Mouse (Mus musculus) thymus, postnatal 10 days (tissue): ENCODE results near the gene Sh2d3c.

Source experiments
- DNase-seq, 2 experiments: peaks; one replicate each; pipeline ENCODE4 v3.0.0; 2021; ENCODE audit warnings: low spot score in 2 of 2

Gene Sh2d3c

GRCm38 (mm10) chr2:32699680-32700079 lies 21.2 kb upstream of the Sh2d3c start:
- DNase-seq: no peak

DNA sequence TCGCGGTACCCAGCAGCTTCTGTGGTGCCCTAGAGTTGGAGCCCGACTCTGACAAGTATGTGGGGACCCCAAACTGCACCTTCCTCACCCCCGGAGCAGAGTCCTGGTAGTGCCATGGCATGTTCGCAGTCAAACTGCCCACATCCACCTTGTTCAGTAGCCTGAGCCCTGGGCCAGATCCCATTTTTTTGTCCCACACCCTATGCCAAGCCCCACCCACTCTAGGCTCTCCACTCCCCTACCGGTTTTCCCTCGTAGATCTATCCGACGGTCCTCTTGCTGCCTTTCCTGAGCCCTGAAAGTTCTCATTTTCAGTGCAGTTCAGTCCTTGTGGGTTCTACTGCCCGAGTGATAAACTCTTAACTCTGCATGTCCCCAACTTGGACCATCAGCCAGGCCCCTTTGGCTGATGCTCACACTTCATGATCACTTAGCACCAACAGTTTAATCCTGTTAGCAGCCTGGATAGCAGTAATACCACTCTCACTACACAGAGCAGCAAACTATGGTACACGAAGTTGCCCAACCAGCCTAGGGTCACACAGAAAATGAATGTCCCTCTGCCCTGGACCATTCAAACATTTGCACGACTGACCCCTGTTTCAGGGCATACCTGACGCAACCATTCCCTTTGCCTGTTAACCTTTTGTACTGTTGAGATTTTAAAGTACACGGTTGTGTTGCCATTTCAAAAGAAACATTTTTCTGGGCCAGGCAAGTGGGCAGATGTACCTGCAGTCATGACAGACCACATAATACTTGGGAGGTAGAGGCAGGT lies 19.7 kb upstream of the Sh2d3c start:
- DNase-seq: no peak

- DNase-seq: no peak
Measured at GRCm38 (mm10) chr2:32703046-32703445, 17.8 kb upstream of the Sh2d3c start.

DNA sequence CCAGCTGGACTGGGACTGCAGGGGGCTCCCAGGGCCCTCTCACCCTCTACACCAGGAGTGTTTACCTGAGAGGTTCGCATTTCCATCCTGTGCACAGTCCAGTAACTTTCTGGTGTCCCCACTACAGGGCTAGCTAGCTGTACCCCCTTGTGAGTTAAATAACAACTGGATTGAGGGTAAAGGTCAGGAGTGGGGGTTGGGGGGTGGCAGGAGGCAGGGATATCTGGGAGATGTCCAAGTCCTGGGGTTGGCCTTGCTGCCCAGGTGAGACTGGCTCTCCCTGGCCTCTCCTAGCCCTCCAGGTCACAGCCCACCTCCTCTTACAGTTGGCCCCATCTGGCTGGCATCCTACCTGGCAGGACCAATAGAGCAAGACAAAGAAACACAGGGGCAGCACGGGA lies 16.8 kb upstream of the Sh2d3c start, which contains the start of gene Fpgs:
Gene Fpgs, minus strand, starts transcription at position 125 of the 401 bp plus-strand sequence.
- DNase-seq: no peak

DNA sequence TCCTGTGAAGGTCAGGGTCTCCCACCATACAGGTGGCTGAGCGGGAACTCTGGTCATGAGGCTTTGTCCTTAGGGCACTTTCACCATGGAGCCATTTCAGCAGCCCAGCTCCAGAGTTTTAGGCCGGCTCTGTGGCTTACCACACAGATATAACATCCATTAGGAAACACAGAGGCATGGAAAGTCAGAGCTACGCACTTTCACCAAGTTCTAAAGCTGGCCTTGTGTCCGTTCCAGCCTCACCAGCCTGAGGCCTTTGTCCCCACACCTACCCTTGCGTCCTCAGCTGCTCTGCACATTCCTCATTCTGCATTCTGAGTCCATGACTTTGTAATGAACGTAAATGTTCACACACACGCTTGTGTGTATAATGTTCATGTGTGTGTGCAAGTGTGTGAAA lies 15.8 kb upstream of the Sh2d3c start:
- DNase-seq: no peak

DNA sequence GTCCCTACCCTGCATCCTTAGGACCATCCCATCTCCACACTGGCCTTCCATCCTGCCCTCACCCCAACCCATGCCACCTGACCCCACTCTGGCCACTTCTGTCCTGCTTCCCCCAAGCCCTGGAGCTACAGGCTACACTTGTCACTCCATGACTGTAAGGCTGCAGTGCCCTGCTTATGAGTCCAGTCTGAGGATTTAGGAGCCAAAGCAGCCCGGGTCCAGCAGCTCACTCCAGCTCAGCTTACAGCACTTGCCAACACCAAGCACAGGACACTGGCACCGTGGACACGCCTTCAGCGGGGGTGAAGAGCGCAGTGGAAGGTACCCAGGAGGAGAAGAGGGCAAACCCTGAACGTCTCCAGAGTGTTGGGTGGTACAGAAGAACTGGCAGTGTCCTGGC lies 13.9 kb upstream of the Sh2d3c start:
- DNase-seq: no peak

GRCm38 (mm10) chr2:32708643-32709042 lies 12.2 kb upstream of the Sh2d3c start:
- DNase-seq: peak; percentile 50 to 88

GRCm38 (mm10) chr2:32709521-32710137 lies 11.2 kb upstream of the Sh2d3c start:
- DNase-seq: no peak

DNA sequence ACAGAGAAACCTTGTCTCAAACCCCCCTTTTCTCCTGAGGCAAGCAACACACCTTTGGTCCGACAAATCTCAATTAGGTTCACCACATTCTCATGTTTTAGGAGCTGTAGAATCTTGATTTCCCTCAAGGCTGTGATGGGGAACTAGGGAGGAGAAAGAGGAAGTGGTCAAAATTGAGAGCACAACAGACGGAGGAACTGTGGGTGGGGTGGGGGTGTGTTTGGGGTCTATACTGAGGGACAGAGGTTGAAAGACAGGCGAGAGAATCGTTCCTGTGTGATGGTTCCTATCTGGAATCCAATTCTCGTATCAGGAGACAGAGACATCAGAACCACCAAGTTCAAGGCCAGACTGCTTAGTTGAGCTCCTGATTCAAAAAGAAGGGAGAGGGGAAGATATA lies 10.4 kb upstream of the Sh2d3c start:
- DNase-seq: no peak

DNA sequence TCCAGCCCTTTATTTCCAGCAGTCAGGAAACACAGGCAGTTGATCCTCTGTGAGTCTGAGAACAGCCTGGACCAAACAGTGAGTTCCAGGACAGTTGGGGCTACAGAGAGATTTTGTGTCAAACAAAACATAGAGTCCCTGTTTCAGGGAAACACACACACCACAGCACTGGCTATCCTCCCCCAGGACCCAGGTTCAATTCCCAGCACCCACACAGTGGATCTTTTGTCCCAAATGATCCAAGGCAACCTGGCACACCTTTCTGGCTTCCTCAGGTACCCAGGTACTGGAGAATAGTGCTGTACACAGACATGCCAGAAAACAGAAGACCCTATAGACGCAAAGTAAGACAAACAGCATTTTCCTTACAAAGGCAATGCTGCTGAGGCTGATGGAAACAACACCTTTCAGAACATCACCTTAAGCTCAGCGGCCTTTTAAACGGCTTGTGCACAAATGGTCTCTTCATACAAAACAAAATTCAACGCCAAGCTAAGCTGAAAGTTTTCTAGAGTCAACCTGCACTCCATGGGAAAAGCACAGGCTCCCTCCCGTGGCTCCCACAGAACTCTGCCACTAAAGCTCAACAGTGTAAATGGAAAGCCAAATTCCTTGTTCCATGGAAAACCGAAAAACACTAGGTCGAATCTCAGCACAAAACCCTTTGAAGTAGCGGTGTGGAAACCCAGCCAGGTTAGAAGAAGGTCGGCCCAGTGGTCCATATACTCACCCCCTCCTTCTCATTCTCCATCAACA lies 9.4 kb upstream of the Sh2d3c start:
- no peak for DNase-seq

DNA sequence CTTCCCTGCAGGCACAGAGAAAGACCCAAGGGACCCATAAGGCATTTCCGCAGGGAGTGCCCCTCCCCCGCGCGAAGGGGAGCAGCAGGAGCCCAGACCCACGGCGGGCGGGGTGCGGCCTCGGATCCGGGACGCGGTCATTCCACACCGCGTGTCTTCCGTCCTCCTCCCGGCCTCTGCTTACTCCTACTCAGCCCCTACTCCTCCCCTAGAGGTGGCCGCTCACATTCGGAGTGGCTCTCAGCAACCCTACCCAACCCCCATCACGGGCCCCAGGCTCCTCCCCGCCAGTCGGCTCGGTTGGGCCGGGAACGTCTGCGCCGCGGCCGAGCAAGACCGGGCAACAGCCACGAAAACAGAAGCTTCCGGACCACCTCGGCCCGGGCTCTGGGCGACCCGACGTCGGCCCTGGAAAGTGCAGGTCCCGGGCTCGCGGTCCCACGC lies 8.7 kb upstream of the Sh2d3c start:
- DNase-seq: peak; percentile 65 to 68

- peak; percentile 93 to 95 for DNase-seq
Measured at GRCm38 (mm10) chr2:32712586-32712933, 8.3 kb upstream of the Sh2d3c start.

DNA sequence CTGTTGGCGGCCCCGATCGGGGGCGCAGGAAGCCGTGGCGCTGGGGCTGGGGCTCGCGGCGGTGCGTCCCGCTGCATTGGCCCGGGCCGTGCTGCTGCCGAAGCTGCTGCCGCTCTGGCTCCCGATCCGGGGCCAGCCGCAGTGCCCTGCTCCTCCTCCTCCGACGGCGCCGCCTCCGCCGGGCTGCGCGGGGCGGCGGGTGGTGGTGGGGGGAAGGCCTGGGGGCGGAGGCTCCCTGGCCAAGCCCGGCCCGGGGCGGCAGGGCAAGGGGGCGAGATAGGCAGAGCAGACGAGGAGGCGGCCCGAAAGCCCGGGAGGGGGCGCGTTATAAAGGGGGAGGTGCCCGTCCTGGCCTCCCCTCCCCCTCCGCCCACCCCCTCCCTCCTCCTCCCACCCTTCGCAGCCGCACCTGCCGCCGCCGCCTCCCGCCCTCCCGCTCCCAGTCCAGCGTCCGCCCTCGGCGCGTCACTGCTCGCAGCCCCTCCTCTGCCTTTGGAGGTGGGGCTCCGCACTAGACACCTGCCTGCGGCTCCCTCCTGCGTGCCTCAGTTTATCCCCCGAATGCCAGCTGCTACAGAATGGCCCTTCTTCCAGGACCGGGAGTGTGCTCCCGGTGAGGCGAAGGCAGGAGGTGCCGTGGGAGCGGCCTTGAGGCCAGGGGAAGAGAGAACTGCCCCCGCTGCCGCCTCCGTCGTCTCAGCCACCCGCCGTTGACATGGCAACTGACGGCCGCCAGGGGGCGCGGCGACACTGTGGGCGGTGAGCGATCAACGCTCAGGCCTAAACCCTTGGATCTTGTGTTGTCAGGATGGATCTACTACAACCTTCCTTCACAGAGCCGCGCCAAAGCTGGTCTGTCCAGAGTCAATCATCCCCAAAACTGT lies 7.7 kb upstream of the Sh2d3c start, which contains the start of gene Cdk9:
Gene Cdk9, minus strand, starts transcription at position 143 of the 884 bp plus-strand sequence.
- DNase-seq: peak; percentile 94 to 95

- peak in 1 of 2 experiments; percentile 27 for DNase-seq
Measured at GRCm38 (mm10) chr2:32714117-32714986, 6.5 kb upstream of the Sh2d3c start.

GRCm38 (mm10) chr2:32714987-32715425 lies 5.8 kb upstream of the Sh2d3c start:
- DNase-seq: no peak

- peak in 1 of 2 experiments; percentile 25 for DNase-seq
Measured at GRCm38 (mm10) chr2:32718761-32719160, 2.1 kb upstream of the Sh2d3c start.

- no peak for DNase-seq
Measured at GRCm38 (mm10) chr2:32720053-32720452, 802 bp upstream of the Sh2d3c start.

DNA sequence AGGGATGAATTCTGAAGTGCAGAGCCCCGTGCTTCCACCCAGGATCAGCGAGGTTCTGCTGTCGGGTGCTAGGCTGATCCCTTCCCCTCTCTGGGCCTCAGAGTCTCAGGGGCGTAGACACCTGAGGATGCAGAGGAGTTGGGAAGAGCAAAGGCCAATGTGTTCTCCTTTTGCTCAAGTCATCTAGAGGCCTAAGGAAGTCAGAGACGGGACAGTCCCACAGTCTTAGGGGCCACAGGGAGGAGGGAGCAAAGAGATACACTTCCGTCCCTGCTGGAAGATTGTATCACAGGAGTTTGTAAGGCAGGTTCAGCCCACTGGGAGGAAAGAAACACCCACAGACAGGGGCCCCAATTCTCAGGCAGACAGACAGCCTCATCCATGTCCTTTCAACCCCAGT lies 1.2 kb downstream of the Sh2d3c start:
- peak in 1 of 2 experiments; percentile 24 for DNase-seq

DNA sequence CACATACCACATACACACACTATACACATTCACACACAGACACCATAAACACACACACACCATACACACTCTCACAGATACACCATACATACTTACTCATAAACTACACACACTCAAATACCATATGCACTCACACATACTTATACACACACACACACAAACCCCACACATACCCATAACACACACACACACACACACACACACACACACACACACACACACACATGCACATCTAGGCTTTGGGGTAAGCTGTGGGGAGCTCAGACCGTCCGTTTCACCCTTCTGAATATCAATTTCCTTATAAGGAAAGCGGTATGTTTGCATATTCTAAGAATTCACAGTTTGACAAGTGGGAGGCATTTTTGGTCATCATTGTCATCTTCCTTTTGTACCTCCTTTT lies 1.7 kb downstream of the Sh2d3c start:
- DNase-seq: no peak

DNA sequence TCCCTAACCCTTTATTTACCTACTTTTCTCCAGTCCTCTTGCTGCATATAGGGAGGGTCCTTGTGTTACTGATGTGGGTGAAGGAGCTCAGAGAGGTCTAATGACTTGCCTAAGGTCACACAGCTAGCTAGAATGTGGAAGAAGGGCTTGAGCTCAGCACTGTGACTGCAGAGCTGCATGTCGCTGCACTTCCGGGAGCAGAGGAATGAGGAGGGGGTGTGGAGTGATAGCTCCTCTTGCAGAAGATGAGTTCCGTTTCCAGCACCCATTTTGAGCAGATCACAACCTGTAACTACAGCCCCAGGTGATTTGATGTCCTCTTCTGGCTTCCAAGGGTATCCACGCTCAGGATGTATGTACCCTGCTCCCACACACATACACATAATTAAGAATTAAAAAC lies 3.3 kb downstream of the Sh2d3c start:
- no peak for DNase-seq
